Mouse (Mus musculus) MEL (cell line): Measurements from ENCODE around the gene Cry1.

Experiments used
- BHLHE40 ChIP-seq: IDR thresholded peaks from 2 replicates; pipeline ENCODE4 v1.6.1; 2012; ENCODE audit warnings: low read depth, mild to moderate bottlenecking, inconsistent platforms, low read length, improper control_type of control experiment, borderline replicate concordance
- CTCF ChIP-seq, 3 experiments: IDR thresholded peaks in 2 of 3; conservative IDR thresholded peaks in 1 of 3; 2 replicates each; pipeline ENCODE4 v1.5.1; 2011 to 2012; ENCODE audit warnings: low read length in 3 of 3, low read depth in 2 of 3, mild to moderate bottlenecking in 2 of 3, improper control_type of control experiment in 1 of 3, inconsistent platforms in 1 of 3, mixed read lengths in 1 of 3, moderate library complexity in 1 of 3; ENCODE audit not compliant: control insufficient read depth in 1 of 3, insufficient read depth in 1 of 3, poor library complexity in 1 of 3, severe bottlenecking in 1 of 3
- MAZ ChIP-seq: IDR thresholded peaks from 2 replicates; pipeline ENCODE4 v1.6.1; 2012; ENCODE audit warnings: low read depth, mild to moderate bottlenecking, inconsistent platforms, low read length, improper control_type of control experiment
- ZMIZ1 ChIP-seq: IDR thresholded peaks from 2 replicates; pipeline ENCODE4 v1.6.1; 2012; ENCODE audit warnings: low read depth, mild to moderate bottlenecking, inconsistent platforms, low read length, improper control_type of control experiment, moderate library complexity

DNA sequence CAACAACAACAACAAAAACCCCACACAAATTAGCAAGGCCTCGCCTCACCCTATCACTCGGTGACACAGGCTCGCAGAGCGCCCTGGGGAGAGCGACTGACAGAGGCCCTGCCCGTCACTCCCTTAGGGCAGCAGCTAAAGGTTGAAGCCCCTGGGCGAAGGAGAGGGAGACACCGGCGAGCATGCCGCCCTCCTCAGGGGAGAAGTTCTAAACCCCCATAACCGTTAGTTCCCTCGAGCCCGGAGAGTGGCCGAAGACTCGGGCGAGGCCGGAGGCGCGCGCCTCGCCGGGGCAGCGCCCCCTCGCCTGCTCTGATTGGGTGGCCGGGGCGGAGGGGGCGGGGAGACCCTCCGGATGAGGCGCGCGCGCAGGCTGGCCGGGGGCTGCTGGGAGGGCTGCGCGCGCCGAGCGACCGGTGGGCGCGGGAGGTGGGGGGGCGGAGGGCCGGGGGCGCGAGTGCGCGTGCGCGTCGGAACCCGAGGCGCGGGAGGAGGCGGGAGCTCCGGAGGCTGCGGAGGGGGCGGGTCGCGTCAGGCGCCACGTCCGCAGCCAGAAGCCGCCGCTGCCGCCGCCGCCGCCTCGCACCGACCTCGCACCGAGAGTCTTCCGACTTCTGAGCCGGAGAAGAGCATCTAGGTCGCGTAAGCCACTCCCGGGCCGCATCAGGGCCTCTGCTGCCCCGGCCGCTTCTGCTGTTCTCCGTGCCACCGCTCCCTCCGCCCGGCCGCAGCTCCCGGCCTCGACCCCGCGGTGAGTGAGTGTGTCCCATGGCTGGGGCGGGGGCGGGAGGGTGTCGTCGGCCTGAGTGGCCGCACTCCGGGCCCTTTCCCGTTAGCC, 82.4 kb downstream of the Cry1 start, which contains the start of the genes Fhl4 and Tmem263:
- no peak for TF ChIP-seq CTCF (IDR thresholded peaks at IDR 0.05 in 2 of 3, conservative IDR thresholded peaks at IDR 0.05 in 1 of 3; ENCODE audit: control insufficient read depth in 1 of 3, insufficient read depth in 1 of 3, low read depth in 2 of 3, low read length in 3 of 3, poor library complexity in 1 of 3, severe bottlenecking in 1 of 3)
- TF ChIP-seq ZMIZ1: 0 out of 2 replicates have a peak, but pooled peaks have one; percentile 42
- TF ChIP-seq MAZ: peak; percentile 71
- no peak for TF ChIP-seq BHLHE40
